Mouse (Mus musculus) intestine, postnatal 0 days (tissue): ENCODE data around the gene 4930402H24Rik. TPM values are rescaled to one million over a fixed set of nuclear protein-coding genes. Genes with fewer than 3 reads are reported as not detected.
A peak's percentile ranks its signal among the peaks of the same experiment; 100 is the strongest.

ENCODE experiments used
- ATAC-seq: fragments of 200-750 bp; cut with Nextera tagmentation; 2 replicates; pipeline ENCODE4 v1.8.0; 2017; ENCODE audit warnings: mild to moderate bottlenecking, moderate TSS enrichment, moderate library complexity
- H3K27ac ChIP-seq: fragments of 300-500 bp; sonication (generic); 2 replicates; pipeline ENCODE4 v1.5.1; 2014; ENCODE audit warnings: mild to moderate bottlenecking, low read depth, low read length, moderate library complexity
- H3K27me3 ChIP-seq: fragments of 300-500 bp; sonication (generic); replicated peaks from 2 replicates; pipeline ENCODE4 v1.6.1; 2014; ENCODE audit warnings: low read length, mixed read lengths; ENCODE audit not compliant: control insufficient read depth, insufficient read depth
- H3K36me3 ChIP-seq: fragments of 300-500 bp; sonication (generic); 2 replicates; pipeline ENCODE4 v1.6.1; 2014; ENCODE audit warnings: mild to moderate bottlenecking, moderate library complexity; ENCODE audit not compliant: control insufficient read depth, insufficient read depth
- H3K4me1 ChIP-seq: fragments of 300-500 bp; sonication (generic); replicated peaks from 2 replicates; pipeline ENCODE4 v1.6.1; 2014; ENCODE audit warnings: antibody characterized with exemption, low read length, mixed read lengths; ENCODE audit not compliant: control insufficient read depth, insufficient read depth
- H3K4me2 ChIP-seq: fragments of 300-500 bp; sonication (generic); replicated peaks from 2 replicates; pipeline ENCODE4 v1.6.1; 2014; ENCODE audit warnings: low read depth, mild to moderate bottlenecking, moderate library complexity
- H3K4me3 ChIP-seq: fragments of 300-500 bp; sonication (generic); 2 replicates; pipeline ENCODE4 v1.5.1; 2014; ENCODE audit warnings: low read depth, low read length
- H3K9ac ChIP-seq: fragments of 300-500 bp; sonication (generic); 2 replicates; pipeline ENCODE4 v1.6.1; 2014; ENCODE audit warnings: mild to moderate bottlenecking, low read depth, low read length
- H3K9me3 ChIP-seq: fragments of 300-500 bp; sonication (generic); 2 replicates; pipeline ENCODE4 v1.6.1; 2016; ENCODE audit warnings: mixed run types; ENCODE audit not compliant: control insufficient read depth
- CTCF ChIP-seq: sonication (generic); IDR thresholded peaks from 2 replicates; pipeline ENCODE4 v1.5.1; 2016; ENCODE audit warnings: low read depth, mild to moderate bottlenecking, control low read depth, antibody characterized with exemption, moderate library complexity
- WGBS: fragments of 180-500 bp; shearing (Covaris S2); extraction: QIAGEN DNeasy Blood & Tissue Kit; methylation state at CpG from one replicate; pipeline ENCODE4 v1.1.7; 2014; 5-methylcytosine and 5-hydroxymethylcytosine counted together
- polyA plus RNA-seq: library from polyadenylated mRNA; unstranded; fragments of >200 nt; fragmentation: Nextera tagmentation; extraction: Ambion mirVana; gene quantifications from 2 replicates; pipeline ENCODE4 v1.2.1, GENCODE M21; 2015

The 4930402H24Rik gene
- polyA plus RNA-seq, 1 experiment from 2014 or later, result 9.0 TPM

- H3K27me3 ChIP-seq, result no peaks in the 10 kb centered on the region
- H3K4me2 ChIP-seq, result no peak overlapping the region
- H3K9me3 ChIP-seq, result no peaks in the 10 kb centered on the region
- H3K4me3 ChIP-seq, result no peak overlapping the region
- WGBS, result 81% methylated on average over 4 of the region's 4 CpGs
- no peaks in the 10 kb centered on the region for H3K36me3 ChIP-seq
- no peak overlapping the region for H3K27ac ChIP-seq
- H3K4me1 ChIP-seq, result no peaks in the 10 kb centered on the region
- TF ChIP-seq CTCF, result no peak
- no peak overlapping the region for H3K9ac ChIP-seq
- no peak for ATAC-seq
These were observed 56.5 kb downstream of the 4930402H24Rik start for GRCm38 (mm10) chr2:130849688-130850087.

DNA sequence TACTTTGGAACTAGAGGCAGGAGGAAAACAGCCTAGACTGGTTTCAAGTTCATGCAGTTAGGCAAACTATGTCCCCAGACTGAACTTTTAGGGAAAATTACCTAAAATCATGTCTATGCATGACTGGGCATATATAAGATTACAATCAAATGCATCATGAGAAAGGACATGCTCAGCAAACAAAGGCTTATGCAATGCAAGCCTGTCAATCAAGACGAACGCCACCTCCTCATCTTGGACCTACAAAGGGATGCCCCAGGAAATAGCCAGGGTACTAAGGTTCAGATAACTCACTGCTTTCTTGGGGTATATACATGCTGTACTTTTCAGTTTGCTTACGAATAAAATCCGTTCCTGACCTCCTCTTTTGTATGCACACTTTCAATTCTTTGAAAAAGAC, 57.9 kb downstream of the 4930402H24Rik start:
- Histone ChIP-seq H3K9me3 (no peaks in the 10 kb centered on the region), H3K9ac (no peak overlapping the region), H3K27me3 (no peaks in the 10 kb centered on the region), H3K4me3 (no peak overlapping the region), H3K4me2 (no peak overlapping the region), H3K27ac (no peak overlapping the region), H3K36me3 (no peaks in the 10 kb centered on the region), H3K4me1 (no peaks in the 10 kb centered on the region)
- no peak for TF ChIP-seq CTCF
- ATAC-seq, result no peak
- WGBS, result 68% methylated on average over 4 of the region's 4 CpGs

DNA sequence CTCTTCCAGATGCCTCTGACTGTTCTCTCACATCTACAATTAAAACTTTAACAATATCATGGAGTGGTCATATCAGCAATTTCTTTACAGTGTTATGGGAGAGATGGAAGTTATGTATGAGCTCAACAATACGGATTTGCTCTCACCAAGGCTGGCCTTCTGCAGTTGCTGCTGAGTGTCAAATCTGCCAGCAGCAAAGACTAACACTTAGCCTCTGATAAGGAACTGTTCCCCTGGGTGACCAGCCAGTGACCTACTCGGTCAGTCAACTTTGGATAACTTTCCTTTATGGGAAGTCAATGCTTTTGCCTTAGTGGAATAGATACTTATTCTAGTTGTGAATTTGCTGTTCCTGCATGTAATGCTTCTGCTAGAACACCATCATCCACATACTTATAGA, 62.6 kb downstream of the 4930402H24Rik start:
- Histone ChIP-seq H3K4me1 (no peaks in the 10 kb centered on the region; the same call in 1 of the 2 replicates), H3K27ac (no peak overlapping the region), H3K36me3 (no peaks in the 10 kb centered on the region), H3K4me2 (no peak overlapping the region), H3K9me3 (no peaks in the 10 kb centered on the region), H3K4me3 (no peak overlapping the region), H3K27me3 (no peaks in the 10 kb centered on the region), H3K9ac (no peak overlapping the region)
- no peak for TF ChIP-seq CTCF
- 65% methylated on average over 2 of the region's 2 CpGs for WGBS
- ATAC-seq, result no peak

DNA sequence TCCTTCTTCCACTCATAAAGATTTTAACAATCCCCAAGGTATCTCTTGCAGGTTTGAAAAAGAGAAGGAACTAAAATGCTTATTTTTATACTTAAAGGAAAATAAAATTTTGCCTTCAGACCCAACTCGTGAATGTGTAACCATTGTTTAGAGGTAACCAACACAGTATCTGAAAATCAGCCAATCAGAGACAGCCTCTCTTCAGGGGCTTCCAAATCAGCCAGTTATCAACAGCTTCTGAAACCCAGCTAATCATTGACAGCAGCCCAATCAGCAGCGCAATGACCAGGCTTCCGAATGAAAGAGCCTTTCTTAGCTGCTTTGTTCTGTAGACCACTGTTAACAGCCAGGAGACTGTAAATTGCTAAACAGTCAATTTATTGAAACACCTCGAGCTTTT, 65.4 kb downstream of the 4930402H24Rik start:
- H3K4me2 ChIP-seq, result peak overlapping the region; percentile 84
- peak; percentile 61; the same call in 1 of the 2 replicates for ATAC-seq
- H3K9me3 ChIP-seq, result no peaks in the 10 kb centered on the region
- 11% methylated on average over 4 of the region's 4 CpGs for WGBS
- no peaks in the 10 kb centered on the region; the same call in 1 of the 2 replicates for H3K4me1 ChIP-seq
- peaks cover 4% of the 10 kb centered on the region; the same call in 1 of the 2 replicates for H3K36me3 ChIP-seq
- no peak for TF ChIP-seq CTCF
- no peak overlapping the region for H3K27ac ChIP-seq
- no peak overlapping the region for H3K9ac ChIP-seq
- no peaks in the 10 kb centered on the region for H3K27me3 ChIP-seq
- peak overlapping the region; percentile 91; the same call in 1 of the 2 replicates for H3K4me3 ChIP-seq

DNA sequence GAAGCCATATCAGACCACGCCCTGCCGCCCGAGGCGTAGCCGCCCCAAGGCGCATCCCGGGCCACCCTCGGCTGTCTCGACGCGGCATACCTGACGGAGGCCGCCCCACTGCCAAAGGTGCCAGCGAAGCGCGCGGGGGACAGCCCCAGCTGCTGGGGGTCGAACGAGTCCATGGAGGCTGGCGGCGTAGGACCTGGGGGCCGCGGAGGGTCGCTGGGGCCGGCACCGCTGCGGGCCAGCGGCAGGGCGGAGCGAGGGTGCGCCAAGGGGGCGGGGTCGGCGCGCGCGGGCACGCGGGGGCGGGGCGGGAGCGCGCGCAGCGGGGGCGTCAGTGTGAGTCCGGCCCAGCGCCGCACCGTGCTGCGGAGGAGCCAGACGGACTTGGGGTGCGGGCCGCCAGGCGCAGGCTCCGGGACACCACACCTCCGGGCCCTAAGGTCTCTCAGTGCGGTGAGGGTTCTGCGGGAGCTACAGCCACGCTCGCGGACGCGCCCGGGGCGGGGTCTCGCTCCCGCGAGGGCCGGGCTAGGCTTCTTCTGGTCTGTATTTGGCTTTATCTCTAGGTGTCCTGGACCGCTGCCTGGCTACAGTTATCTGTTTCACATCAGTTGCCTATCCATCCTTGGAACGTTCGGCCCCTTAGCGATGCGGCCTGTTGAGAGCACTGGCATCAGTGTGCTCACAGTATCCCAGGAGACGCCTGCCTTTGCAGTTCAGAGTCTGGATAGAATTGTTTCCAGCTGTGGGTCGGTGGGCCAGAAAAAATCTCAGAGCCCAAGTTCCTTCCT, 66.1 kb downstream of the 4930402H24Rik start:
- H3K4me1 ChIP-seq, result no peaks in the 10 kb centered on the region; the same call in 1 of the 2 replicates
- H3K9me3 ChIP-seq, result no peaks in the 10 kb centered on the region
- peak overlapping the region; percentile 91 for H3K4me3 ChIP-seq
- WGBS, result under 1% methylated on average over 50 of the region's 77 CpGs
- no peak for TF ChIP-seq CTCF
- peaks cover 9% of the 10 kb centered on the region; the same call in 1 of the 2 replicates for H3K36me3 ChIP-seq
- H3K27me3 ChIP-seq, result no peaks in the 10 kb centered on the region
- peak overlapping the region; percentile 63 for H3K9ac ChIP-seq
- peak overlapping the region; percentile 71 for H3K27ac ChIP-seq
- H3K4me2 ChIP-seq, result peak overlapping the region; percentile 84
- ATAC-seq, result peak; percentile 92

- Histone ChIP-seq H3K27ac (peak overlapping the region; percentile 71), H3K36me3 (peaks cover 9% of the 10 kb centered on the region; the same call in 1 of the 2 replicates), H3K4me3 (peak overlapping the region; percentile 91), H3K4me1 (no peaks in the 10 kb centered on the region; the same call in 1 of the 2 replicates), H3K4me2 (peak overlapping the region; percentile 84), H3K9ac (peak overlapping the region; percentile 63), H3K9me3 (no peaks in the 10 kb centered on the region), H3K27me3 (no peaks in the 10 kb centered on the region)
- ATAC-seq, result peak; percentile 26
- peak; percentile 53 for TF ChIP-seq CTCF
- under 1% methylated on average over 19 of the region's 19 CpGs for WGBS
These were observed 66.7 kb downstream of the 4930402H24Rik start for GRCm38 (mm10) chr2:130839528-130839873.
